In genomic region chr6:36645415-36645814, GRCm38 (mm10) we compare ENCODE assay signal across 25 mouse cellular contexts.
DNase-seq lines count a peak whose midpoint lies in the region; ATAC-seq and TF ChIP-seq lines count a peak whose summit lies in the region.
"Had no signal": no experiment of that assay in that cellular context is flagged by ENCODE, and none has a peak within 500 bp of the region (broad histone marks: within the 10 kb centered on the region; RNA-seq: fewer than 3 reads in every experiment).

No protein-coding gene starts in this region.

- H3K36me3 ChIP-seq in forebrain, embryonic 10.5 days (replicated peaks): no peaks in the 10 kb centered on the region
- H3K36me3 ChIP-seq in forebrain, embryonic 16.5 days (ENCODE audit: control insufficient read depth, insufficient read depth): no peaks in the 10 kb centered on the region
- no peaks in the 10 kb centered on the region for H3K36me3 ChIP-seq in hindbrain, embryonic 16.5 days (ENCODE audit: control insufficient read depth, insufficient read depth, low read length)
- no peaks in the 10 kb centered on the region for H3K36me3 ChIP-seq in hindbrain, embryonic 12.5 days
- H3K36me3 ChIP-seq in forebrain, embryonic 14.5 days (ENCODE audit: control insufficient read depth, insufficient read depth, low read length): no peaks in the 10 kb centered on the region
- H3K36me3 ChIP-seq: embryonic facial prominence, embryonic 10.5 days; embryonic facial prominence, embryonic 15.5 days; heart, embryonic 13.5 days; limb, embryonic 12.5 days; neural tube, embryonic 15.5 days had no signal

- no peaks in the 10 kb centered on the region for H3K27me3 ChIP-seq in forebrain, embryonic 10.5 days (ENCODE audit: poor library complexity, severe bottlenecking)
- H3K27me3 ChIP-seq in forebrain, embryonic 16.5 days (replicated peaks; ENCODE audit: control insufficient read depth, insufficient read depth, low read length): no peaks in the 10 kb centered on the region
- no peaks in the 10 kb centered on the region for H3K27me3 ChIP-seq in hindbrain, embryonic 16.5 days (replicated peaks; ENCODE audit: control insufficient read depth, insufficient read depth, low read length)
- no peaks in the 10 kb centered on the region for H3K27me3 ChIP-seq in hindbrain, embryonic 12.5 days
- no peaks in the 10 kb centered on the region for H3K27me3 ChIP-seq in forebrain, embryonic 14.5 days (replicated peaks; ENCODE audit: control insufficient read depth, insufficient read depth, low read length)
- H3K27me3 ChIP-seq: embryonic facial prominence, embryonic 15.5 days; heart, embryonic 13.5 days; limb, embryonic 12.5 days; neural tube, embryonic 15.5 days had no signal

- peak overlapping the region; percentile 63 for H3K27ac ChIP-seq in forebrain, embryonic 10.5 days
- H3K27ac ChIP-seq in forebrain, embryonic 16.5 days (ENCODE audit: low read length): no peak overlapping the region
- H3K27ac ChIP-seq in hindbrain, embryonic 16.5 days (ENCODE audit: low read depth, low read length): no peak overlapping the region
- no peak overlapping the region for H3K27ac ChIP-seq in hindbrain, embryonic 12.5 days
- H3K27ac ChIP-seq in forebrain, embryonic 14.5 days (ENCODE audit: low read depth, low read length): peak overlapping the region; percentile 22; the same call in 1 of the 2 replicates
- no peak overlapping the region for H3K27ac ChIP-seq in layer of hippocampus, adult 2 months
- H3K27ac ChIP-seq: embryonic facial prominence, embryonic 10.5 days; embryonic facial prominence, embryonic 15.5 days; heart, embryonic 13.5 days; left cerebral cortex, adult 2 months; limb, embryonic 12.5 days; neural tube, embryonic 15.5 days had no signal

- DNase-seq in forebrain, embryonic 10.5 days (ENCODE audit: extremely low spot score, low spot score): no peak
- peak; percentile 4 for DNase-seq in Muller cell, postnatal 12 days (ENCODE audit: inconsistent ontology term)
- DNase-seq in forebrain, embryonic 14.5 days (ENCODE audit: low spot score): no peak
- DNase-seq in layer of hippocampus, adult 9-10 months (ENCODE audit: low spot score): no peak
- DNase-seq in layer of hippocampus, adult 2 months (ENCODE audit: low spot score in 2 of 2): no peak
- DNase-seq: adrenal gland, adult 8-10 months; cerebellum, adult 8-10 months; cerebellum, postnatal 25 days; heart, postnatal 10 days; kidney, adult 9 months; kidney, postnatal 10 days; lung, postnatal 36 days; spleen, adult 18-20 months; thymus, postnatal 14 days had no signal

- TF ChIP-seq CTCF in layer of hippocampus, adult 2 months (conservative IDR thresholded peaks at IDR 0.05): no peak

- no peak overlapping the region for H3K4me2 ChIP-seq in forebrain, embryonic 16.5 days (ENCODE audit: low read length)
- no peak overlapping the region for H3K4me2 ChIP-seq in hindbrain, embryonic 16.5 days (ENCODE audit: low read length)
- no peak overlapping the region for H3K4me2 ChIP-seq in hindbrain, embryonic 12.5 days (replicated peaks)
- no peak overlapping the region for H3K4me2 ChIP-seq in forebrain, embryonic 14.5 days (ENCODE audit: low read length)
- H3K4me2 ChIP-seq: embryonic facial prominence, embryonic 15.5 days; heart, embryonic 13.5 days; limb, embryonic 12.5 days; liver, embryonic 11.5 days; neural tube, embryonic 15.5 days had no signal

- H3K4me1 ChIP-seq in forebrain, embryonic 10.5 days: peaks cover 33% of the 10 kb centered on the region
- peaks cover 7% of the 10 kb centered on the region for H3K4me1 ChIP-seq in forebrain, embryonic 16.5 days (replicated peaks; ENCODE audit: control insufficient read depth, insufficient read depth, low read length)
- no peaks in the 10 kb centered on the region for H3K4me1 ChIP-seq in hindbrain, embryonic 16.5 days (ENCODE audit: control insufficient read depth, insufficient read depth, low read depth, low read length)
- H3K4me1 ChIP-seq in hindbrain, embryonic 12.5 days: peaks cover 2% of the 10 kb centered on the region; the same call in 1 of the 2 replicates
- peaks cover 9% of the 10 kb centered on the region for H3K4me1 ChIP-seq in forebrain, embryonic 14.5 days (ENCODE audit: control insufficient read depth, insufficient read depth, low read length)
- H3K4me1 ChIP-seq: embryonic facial prominence, embryonic 15.5 days; heart, embryonic 13.5 days; limb, embryonic 12.5 days had no signal

- no peak overlapping the region for H3K4me3 ChIP-seq in forebrain, embryonic 10.5 days
- H3K4me3 ChIP-seq in forebrain, embryonic 16.5 days (replicated peaks; ENCODE audit: low read length): no peak overlapping the region
- no peak overlapping the region for H3K4me3 ChIP-seq in hindbrain, embryonic 16.5 days (ENCODE audit: low read length)
- H3K4me3 ChIP-seq in hindbrain, embryonic 12.5 days: no peak overlapping the region
- H3K4me3 ChIP-seq in forebrain, embryonic 14.5 days (ENCODE audit: low read depth, low read length): no peak overlapping the region
- H3K4me3 ChIP-seq in layer of hippocampus, adult 2 months: no peak overlapping the region
- H3K4me3 ChIP-seq: embryonic facial prominence, embryonic 10.5 days; embryonic facial prominence, embryonic 15.5 days; heart, embryonic 13.5 days; left cerebral cortex, adult 2 months; limb, embryonic 12.5 days; neural tube, embryonic 15.5 days had no signal

- ATAC-seq in forebrain, embryonic 16.5 days: no peak; the same call in 1 of the 2 replicates
- peak; percentile 17; the same call in 1 of the 2 replicates for ATAC-seq in hindbrain, embryonic 16.5 days
- no peak; the same call in 1 of the 2 replicates for ATAC-seq in hindbrain, embryonic 12.5 days (ENCODE audit: low FRiP score)
- ATAC-seq in forebrain, embryonic 14.5 days: no peak
- ATAC-seq: intestine, embryonic 16.5 days had no signal

- no peaks in the 10 kb centered on the region for H3K9me3 ChIP-seq in forebrain, embryonic 10.5 days
- no peaks in the 10 kb centered on the region for H3K9me3 ChIP-seq in forebrain, embryonic 16.5 days (ENCODE audit: control insufficient read depth, low read length)
- H3K9me3 ChIP-seq in hindbrain, embryonic 16.5 days (ENCODE audit: control insufficient read depth, low read length): no peaks in the 10 kb centered on the region
- H3K9me3 ChIP-seq in hindbrain, embryonic 12.5 days (replicated peaks): no peaks in the 10 kb centered on the region
- no peaks in the 10 kb centered on the region for H3K9me3 ChIP-seq in forebrain, embryonic 14.5 days (replicated peaks; ENCODE audit: control insufficient read depth, low read length)
- H3K9me3 ChIP-seq: embryonic facial prominence, embryonic 10.5 days; embryonic facial prominence, embryonic 15.5 days; heart, embryonic 13.5 days; limb, embryonic 12.5 days; neural tube, embryonic 15.5 days had no signal

- H3K9ac ChIP-seq in forebrain, embryonic 16.5 days (replicated peaks; ENCODE audit: low read depth, low read length): no peak overlapping the region
- H3K9ac ChIP-seq in hindbrain, embryonic 16.5 days (ENCODE audit: low read depth, low read length): no peak overlapping the region
- no peak overlapping the region for H3K9ac ChIP-seq in hindbrain, embryonic 12.5 days
- H3K9ac ChIP-seq in forebrain, embryonic 14.5 days (ENCODE audit: low read length): no peak overlapping the region
- H3K9ac ChIP-seq: embryonic facial prominence, embryonic 15.5 days; heart, embryonic 13.5 days; limb, embryonic 12.5 days; neural tube, embryonic 15.5 days had no signal

- WGBS in forebrain, embryonic 10.5 days: 71% methylated on average over 2 of the region's 2 CpGs
- WGBS in forebrain, embryonic 16.5 days: 42% methylated on average over 2 of the region's 2 CpGs
- WGBS in hindbrain, embryonic 16.5 days: 63% methylated on average over 2 of the region's 2 CpGs
- 63% methylated on average over 2 of the region's 2 CpGs for WGBS in hindbrain, embryonic 12.5 days
- 28% methylated on average over 2 of the region's 2 CpGs for WGBS in forebrain, embryonic 14.5 days

Comparison
In these comparisons a context has a peak if more than half of its experiments do, and no peak if none do; other contexts are left out.
1. H3K27ac ChIP-seq: peak in forebrain, embryonic 10.5 days (single experiment) and forebrain, embryonic 14.5 days (single experiment); none in forebrain, embryonic 16.5 days (single experiment), hindbrain, embryonic 16.5 days (single experiment), hindbrain, embryonic 12.5 days (single experiment) and layer of hippocampus, adult 2 months (single experiment).